Mouse (Mus musculus): ENCODE measurements at regions not wholly inside any gene's neighbourhood (a gene's known extent, or its start where the extent isn't known, plus 50 kb on each side); places are given as distances from the start of the nearest gene placed in this dataset.
"Not testable (repeated sequence)": the region's sequence is repeated elsewhere in the genome, so short reads cannot be mapped to it uniquely, and the experiment has no call there.

DNA sequence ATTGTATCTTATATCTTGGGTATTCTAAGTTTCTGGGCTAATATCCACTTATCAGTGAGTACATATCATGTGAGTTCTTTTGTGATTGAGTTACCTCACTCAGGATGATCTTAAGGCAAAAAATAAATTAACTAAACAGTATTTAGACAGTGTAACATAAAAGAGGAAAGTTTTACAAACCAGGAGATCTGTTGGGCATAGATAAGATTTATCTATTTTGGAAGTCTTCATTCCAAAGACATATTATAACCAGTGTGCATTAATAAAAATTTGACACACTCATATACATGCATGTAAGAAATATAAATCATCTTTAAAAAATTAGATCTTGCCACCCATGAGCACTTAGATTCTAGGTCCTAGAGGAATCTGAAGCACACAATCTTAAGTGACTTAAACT is 343.9 kb upstream of the Fam174a start:
- DNase-seq (ENCODE audit: low spot score in 2 of 2) = no peak

DNA sequence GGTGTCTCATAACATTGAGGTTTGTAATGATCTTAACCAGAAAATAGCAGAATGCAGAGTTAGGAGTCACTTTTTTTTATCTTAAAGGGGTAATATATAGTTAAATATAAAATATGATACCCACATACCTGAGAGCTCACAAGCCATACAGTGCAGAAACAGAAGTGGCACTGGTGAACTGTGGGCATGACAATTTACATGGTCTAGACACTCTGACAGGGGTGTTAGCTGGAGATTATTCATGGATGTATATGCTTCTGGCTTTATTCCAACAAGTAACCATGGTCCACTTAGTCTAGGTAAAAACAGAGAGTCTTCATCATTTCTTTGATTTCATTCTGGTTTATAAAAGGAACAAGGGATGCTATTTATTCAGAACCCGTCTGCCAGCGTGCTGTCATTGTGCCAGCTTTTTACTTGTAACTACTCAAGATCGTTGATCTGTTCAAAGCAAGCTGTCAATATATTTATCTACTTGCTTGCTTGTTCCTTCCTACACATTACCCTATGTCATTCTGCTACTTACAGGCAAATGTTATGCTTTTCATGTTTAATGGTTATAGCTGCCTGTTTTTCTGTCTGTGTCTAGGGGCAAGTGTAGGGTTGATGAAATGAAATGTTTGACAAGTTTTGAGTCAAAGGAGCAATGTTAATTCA is 343.2 kb upstream of the Fam174a start:
- no peak for DNase-seq (ENCODE audit: low spot score in 2 of 2)

DNA sequence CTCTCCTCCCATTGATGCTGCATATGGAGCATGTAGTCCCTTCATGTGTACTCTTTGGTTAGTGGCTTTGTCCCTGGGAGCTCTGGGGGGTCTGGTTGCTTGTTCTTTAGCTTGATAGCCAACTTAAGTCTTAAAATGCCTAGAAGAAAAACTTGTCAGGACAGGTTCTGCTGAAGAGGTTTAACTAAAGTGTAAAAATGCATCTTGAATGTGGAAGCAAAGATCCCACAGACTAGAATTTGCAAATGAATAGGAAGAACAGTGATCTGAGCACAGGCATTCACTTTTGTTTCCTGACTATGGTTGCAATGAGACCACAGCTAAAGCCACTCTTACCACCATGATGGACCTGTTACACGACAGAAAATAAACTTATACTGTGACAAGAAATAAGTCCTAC is 320.1 kb upstream of the Fam174a start:
- DNase-seq (ENCODE audit: low spot score in 2 of 2) = no peak

DNA sequence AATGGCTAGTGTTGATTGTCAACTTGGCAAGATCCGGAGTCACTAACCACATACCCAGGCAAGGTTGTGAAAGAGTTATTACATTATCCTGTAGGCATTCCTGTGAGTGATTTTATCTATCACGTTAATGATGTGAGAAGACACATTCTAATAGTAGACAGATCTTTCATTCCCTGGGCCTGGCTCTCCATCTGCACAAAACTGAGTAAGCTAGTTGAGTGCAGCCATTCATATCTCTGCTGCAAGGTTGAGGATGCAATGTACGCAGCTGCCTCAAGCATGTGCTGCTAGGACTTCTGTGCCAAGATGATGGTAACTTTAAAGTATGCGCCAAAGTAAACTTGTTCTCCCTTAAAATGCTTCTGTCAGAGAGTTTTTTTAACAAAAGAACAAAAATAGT is 309.5 kb upstream of the Fam174a start:
- DNase-seq (ENCODE audit: low spot score in 2 of 2) = no peak

DNA sequence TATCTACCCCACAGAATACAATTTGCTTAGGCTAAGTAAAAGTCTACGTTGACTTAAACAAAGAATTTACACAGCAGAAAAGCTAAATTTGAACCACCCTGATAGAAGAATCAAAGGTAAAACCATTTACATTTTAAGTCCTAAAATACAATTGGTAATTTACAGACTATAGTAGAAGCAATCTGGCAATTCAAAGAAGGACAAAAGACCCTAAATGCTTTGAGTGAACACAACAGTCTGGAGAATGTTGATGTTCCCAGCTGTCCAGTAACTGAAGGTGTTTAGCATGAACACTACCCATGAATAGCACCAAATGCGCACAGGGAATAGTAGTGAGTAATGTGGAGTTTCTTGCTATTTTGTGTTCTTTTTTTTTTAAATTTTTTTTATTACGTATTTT is 282.8 kb upstream of the Fam174a start:
- DNase-seq (ENCODE audit: low spot score in 2 of 2) = no peak

DNA sequence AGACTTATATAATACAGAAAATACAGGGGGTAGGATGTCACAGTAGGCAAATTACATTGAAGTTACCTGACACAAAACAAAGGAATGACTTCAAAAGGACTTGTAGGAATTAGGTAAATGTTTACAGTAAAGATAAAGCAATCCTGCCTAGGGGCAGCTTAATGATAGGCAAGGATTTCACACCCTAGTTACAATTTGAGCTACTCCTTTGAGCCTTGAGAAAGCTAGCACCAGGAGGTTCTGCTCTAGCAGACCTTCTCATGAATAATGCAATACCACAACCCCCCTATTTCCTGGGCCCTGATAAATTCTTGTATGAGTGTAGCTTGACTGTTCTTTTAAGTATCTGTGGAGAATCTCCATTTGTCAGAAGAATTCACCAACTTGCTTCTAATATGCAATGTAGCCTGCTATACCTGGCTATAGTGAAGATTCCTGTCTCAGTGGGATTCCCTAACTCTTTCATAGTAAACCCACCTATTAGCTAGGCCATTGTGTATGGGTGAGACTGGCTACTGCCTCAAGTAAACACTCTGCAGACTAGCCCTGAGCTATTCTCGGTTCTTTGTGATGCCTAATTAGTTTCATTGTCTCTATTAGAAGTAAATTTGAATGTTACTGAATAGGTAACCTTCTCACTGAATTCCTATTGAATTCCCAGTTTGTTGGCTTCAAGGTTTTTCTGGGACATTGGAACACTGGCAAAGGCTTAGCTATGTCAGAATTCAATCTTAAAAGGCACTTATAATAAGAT is 279.6 kb upstream of the Fam174a start:
- not testable (repeated sequence) for DNase-seq (ENCODE audit: low spot score in 2 of 2)

DNA sequence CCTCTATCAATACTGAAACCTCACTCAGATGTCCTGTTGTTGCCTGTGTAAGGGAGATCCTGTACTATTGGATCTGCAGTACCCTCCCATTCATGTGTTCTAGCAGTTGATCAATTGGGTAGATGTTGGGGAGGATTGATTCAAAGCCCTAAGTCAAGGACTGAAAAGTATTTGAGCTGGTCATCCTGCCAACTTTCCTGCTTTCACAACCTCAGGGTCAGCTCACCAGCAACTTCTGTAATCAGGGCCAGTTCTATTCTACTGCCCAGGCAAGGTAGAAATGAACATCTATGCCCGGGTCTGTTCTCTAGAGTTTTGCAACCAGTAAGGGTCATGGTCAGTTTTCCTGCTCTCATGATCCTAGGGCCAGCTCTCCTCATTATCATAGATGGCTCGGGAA is 275.0 kb upstream of the Fam174a start:
- no peak for DNase-seq (ENCODE audit: low spot score in 2 of 2)

DNA sequence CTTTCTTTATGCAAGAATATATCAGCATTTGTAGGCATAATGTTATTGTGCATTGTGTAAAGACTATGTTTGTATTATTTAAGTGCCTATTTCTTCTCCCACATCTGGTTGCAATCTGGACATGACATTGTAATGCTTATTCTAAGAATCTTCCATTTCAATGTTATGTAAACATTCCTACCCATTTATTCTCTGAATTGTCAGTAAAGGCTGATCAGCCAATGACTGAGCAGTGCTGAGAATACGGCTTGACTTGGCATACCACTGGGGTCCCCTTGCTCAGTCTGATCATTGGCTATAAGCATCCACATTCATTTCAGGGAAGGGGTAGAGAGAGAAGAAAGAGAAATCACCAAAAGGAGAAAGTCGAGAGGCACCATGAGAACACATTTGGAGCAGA is 273.1 kb upstream of the Fam174a start:
- DNase-seq (ENCODE audit: low spot score in 2 of 2) = no peak

DNA sequence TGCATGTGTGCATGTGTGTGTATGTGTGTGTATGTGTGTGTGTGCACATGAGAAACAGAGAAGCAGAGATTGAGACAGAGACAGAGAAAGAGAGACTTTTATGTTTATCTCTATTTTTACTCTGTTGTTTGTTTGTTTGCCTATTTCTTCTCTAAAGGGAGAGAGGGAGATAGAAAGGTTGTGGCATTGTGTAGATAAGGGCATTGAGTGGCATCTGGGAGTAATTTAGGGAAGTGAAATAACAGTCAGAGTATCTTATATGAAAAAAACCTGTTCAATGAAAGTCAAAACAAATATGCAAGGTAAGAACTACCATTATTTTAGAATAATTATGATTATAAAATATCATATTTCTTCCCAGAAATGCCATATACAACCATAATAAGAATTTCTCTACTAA is 270.1 kb upstream of the Fam174a start:
- no peak for DNase-seq (ENCODE audit: low spot score in 2 of 2)

DNA sequence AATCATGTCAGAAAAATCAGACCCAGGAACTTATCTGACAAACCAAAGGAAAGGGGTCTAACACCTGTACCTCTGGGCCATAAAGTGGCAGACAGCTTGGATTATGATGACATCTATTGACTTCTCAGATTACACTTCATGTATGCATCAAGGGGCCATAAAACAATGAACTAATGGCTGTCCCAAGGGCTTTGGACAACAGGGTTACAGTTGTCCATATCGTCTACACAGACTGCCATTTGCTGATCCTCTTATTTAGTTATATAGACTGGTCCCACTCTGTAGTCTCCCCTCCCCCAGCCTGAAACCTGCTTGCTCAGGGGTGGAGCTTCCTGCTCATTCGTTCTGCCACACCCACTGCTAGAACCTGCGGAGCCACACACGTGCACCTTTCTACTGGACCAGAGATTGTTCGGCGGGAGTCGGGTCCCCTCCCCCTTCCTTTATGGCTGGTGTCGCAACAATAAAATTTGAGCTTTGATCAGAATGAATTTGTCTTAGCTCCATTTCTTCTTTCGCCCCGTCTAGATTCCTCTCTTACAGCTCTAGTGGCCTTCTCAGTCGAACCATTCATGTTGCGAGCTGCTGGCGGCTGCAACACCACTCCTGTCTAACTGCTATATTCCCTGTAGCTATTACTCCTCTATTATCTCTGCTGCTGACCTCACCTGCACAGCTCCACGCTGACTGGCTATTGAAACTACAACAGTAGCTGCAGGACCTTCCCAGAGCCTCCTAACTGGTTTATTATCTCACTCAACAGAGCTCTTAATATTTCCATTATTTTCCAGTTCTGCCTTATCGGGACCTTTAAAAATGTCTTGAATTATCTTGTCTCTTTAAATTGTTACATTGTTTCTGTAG is 248.9 kb upstream of the Fam174a start:
- no peak for DNase-seq (ENCODE audit: low spot score in 2 of 2)

DNA sequence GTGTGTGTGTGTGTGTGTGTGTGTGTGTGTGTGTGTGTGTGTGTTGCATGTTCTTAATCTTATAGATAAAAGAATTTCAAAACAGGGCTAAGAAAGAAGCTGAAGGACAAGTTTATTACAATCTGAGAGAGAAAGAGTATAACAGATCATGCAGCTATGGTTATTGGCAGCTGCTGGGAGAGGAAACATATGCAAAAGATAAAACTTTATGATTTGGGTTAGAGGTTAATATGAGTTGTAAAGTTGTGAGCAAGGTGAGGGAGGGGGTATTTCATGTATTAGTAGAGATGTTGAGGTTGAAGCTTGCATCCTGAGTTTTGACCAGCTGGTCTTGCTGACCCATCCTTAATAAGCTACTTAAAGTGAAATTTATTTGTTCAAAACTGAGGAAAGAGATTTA is 247.8 kb upstream of the Fam174a start:
- DNase-seq (ENCODE audit: low spot score in 2 of 2) = no peak

DNA sequence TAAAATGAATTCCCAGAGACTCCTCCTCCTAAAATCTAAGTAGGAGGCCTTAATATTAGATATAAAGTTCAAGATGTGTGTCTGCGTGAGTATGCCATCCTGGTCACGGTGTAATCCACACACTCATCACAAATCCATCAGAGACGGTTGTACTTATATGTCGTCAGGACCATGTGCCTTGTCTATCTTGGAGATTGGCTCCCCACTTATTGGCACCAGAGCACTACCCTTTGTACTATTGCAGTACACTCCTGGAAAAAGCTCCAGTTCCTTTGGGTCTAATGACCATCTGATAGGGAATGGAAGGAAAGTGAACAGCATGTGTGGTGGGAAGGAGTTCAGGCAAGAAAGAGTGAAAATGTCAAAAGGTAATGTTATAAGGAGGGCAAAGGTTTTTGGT is 247.4 kb upstream of the Fam174a start:
- no peak for DNase-seq (ENCODE audit: low spot score in 2 of 2)

DNA sequence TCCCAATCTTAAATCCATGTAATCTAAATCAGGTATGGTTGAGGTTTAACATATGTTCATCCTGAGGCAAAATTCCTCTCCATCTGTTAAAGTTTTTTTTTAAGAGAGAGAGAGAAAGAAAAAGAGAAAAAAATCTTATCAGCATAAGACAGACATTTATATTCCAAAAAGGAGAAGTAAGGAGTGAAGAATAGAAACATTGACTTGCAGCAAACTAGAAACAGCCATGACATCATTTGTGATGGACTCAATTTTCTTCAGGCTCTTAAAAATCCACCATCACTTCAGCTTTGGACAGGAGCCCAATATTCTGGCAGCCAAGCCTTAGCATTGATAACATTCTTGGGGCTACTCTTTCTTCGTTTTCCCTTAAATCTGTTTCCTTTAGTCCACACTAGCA is 238.3 kb upstream of the Fam174a start:
- DNase-seq (ENCODE audit: low spot score in 2 of 2) = no peak

DNA sequence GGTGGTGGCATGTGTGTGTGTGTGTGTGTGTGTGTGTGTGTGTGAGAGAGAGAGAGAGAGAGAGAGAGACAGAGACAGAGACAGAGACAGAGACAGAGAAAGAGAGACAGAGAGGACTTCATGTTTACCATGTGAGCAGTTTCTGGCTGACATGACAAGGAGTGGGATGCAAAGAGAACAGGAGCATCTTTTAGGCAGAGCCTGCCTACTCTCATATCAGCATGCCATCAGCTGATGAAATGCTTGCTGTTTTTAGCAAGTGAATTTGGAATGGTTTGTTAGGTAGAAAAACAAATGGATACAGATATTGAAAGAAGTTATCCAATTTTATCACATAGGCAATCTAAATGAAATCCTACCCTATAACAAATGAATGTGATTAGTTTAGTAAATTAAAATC is 203.5 kb upstream of the Fam174a start:
- DNase-seq (ENCODE audit: low spot score in 2 of 2) = no peak

DNA sequence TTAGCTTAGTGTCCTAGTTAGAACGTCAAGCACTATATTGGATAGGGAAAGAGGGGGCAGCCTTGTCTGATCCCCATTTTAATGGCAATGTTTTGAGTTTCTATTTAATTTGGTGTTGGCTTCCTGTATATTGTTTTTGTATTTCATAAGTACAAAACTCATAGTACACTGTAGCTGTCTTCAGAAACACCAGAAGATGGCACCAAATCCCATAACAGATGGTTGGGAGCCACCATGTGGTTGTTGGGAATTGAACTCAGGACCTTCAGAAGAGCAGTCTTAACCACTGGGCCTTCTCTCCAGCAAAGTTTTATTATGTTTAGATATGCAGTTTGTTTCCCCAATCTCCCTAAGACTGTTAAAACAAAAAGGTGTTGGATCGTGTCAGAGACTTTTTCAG is 199.9 kb upstream of the Fam174a start:
- DNase-seq (ENCODE audit: low spot score in 2 of 2) = no peak

DNA sequence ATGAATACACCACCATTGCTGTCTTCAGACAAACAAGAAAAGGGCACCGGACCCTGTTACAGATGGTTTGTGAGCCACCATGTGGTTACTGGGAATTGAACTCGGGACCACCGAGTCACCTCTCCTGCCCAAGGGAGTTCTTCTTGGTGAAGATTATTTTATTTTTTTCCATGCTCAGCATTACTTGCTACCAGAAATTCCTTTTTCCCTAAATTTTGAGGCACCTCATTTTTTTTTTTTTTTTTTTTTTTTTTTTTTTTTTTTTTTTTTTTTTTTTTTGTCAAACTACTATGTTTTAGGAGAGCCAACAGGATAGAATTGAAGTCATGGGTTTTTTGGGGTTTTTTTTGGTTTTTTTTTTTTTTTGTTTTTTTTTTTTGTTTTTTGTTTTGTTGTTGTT is 165.9 kb upstream of the Fam174a start:
- no peak for DNase-seq (ENCODE audit: low spot score in 2 of 2)

DNA sequence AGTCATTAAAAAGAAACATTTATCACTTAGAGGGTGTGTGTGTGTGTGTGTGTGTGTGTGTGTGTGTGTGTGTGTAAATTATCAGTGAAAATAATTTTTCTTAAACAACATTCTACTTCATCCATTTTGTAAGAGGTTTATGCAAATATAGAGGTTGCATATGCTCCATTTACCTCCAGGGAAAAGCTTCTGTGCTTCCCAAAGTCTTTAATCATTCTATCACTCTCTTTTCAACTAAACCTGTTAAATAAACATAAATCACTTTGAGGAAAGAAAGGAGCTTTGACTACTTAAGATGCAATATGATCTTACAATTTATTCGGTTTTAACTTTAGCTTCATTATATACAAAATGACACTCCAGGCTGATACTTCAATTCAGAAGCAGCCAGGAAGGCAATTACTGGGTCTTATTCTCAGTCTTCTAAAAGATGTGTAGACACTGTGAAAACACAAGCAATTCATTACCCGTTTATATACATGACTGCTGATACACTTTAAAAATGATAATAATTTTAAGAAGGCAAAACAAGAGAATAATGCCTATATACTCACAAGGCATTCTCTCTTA is 139.3 kb upstream of the Fam174a start:
- DNase-seq (ENCODE audit: low spot score in 2 of 2) = no peak

DNA sequence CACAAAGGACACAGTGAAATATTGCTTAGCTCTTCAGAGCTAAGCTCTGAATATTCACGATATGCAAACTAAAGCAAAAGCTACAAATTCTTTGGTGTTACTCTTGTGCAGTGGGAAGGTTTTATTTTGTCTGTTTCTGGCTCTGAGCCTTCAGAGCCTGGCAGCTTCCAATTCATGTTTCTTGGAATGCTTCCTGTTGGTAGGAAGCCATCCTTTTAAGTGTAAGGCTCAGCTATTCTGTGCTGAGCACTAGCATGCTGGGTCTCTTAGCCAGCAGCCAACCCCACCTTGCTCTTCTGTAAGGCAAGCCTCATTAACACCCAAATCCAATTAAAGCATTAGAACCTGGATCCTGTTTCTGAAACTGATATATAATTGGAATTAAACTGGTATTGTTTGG is 94.5 kb upstream of the Fam174a start:
- DNase-seq (ENCODE audit: low spot score in 2 of 2) = peak in 1 of 2 experiments; percentile 6

DNA sequence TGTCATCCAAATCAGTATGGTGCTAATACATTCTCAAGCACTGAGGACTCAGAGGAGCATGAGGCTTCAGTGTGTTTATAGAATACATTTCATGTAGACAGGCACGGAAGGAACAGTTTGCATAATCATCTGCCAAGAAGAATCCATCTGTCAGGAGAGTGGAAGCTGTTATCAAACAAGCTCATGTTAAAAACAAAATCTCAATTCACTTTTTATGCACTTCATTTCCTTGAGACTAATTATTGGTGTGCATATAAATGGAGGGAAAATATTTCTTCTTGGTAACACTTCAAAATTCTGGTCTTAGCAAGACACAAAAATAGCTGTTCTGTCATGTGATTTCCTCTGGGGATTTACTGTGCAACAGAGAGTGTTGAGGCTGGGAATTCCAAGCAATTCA is 90.1 kb upstream of the Fam174a start:
- no peak for DNase-seq (ENCODE audit: low spot score in 2 of 2)

DNA sequence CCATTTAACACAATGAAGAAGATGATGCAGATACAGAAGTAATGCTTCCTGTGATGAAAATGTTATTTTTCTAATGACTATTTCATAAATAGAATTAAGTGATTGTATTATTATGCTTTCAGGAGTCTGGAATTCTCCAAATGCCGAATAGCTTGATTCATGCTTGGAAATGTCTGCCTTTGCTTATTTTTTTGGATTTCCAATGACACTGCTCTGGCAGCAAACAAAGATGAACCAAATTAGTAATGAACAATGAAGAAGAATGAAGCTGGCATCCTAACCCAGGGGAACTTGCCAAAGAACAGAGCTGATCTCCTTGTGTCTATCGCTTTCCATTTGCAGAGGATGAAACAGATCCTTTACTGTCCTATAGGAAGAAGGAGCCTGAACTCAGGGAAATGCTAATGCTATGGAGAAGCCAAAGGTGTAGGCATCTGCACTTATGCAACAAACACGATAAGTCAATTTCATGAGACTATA is 71.7 kb upstream of the Fam174a start:
- DNase-seq (ENCODE audit: low spot score in 2 of 2) = no peak

Measured in frontal cortex, postnatal 25 days (tissue).